Mouse (Mus musculus) limb, embryonic 14.5 days (tissue): ENCODE measurements around the gene Mras. TPM values are rescaled to one million over a fixed set of nuclear protein-coding genes. Genes with fewer than 3 reads are reported as not detected.
A peak's percentile ranks its signal among the peaks of the same experiment; 100 is the strongest.

Experiments
- ATAC-seq: fragments of 200-750 bp; cut with Nextera tagmentation; 2 replicates; pipeline ENCODE4 v1.8.0; 2017; ENCODE audit warnings: low read depth, moderate number of reproducible peaks, moderate TSS enrichment; ENCODE audit not compliant: low FRiP score
- DNase-seq: peaks from one replicate; pipeline ENCODE4 v3.0.0-alpha.2; 2015; ENCODE audit warnings: low spot score
- H3K27ac ChIP-seq: fragments of 300-500 bp; sonication (generic); replicated peaks from 2 replicates; pipeline ENCODE4 v1.5.1; 2014; ENCODE audit warnings: low read depth, mild to moderate bottlenecking, low read length, moderate library complexity, mixed read lengths
- H3K27me3 ChIP-seq: fragments of 300-500 bp; sonication (generic); 2 replicates; pipeline ENCODE4 v1.6.1; 2014; ENCODE audit warnings: low read length, mixed read lengths; ENCODE audit not compliant: control insufficient read depth, insufficient read depth
- H3K36me3 ChIP-seq: fragments of 300-500 bp; sonication (generic); 2 replicates; pipeline ENCODE4 v1.6.1; 2014; ENCODE audit warnings: mild to moderate bottlenecking, low read length, moderate library complexity, mixed read lengths; ENCODE audit not compliant: control insufficient read depth, insufficient read depth
- H3K4me1 ChIP-seq: fragments of 300-500 bp; sonication (generic); 2 replicates; pipeline ENCODE4 v1.6.1; 2014; ENCODE audit warnings: antibody characterized with exemption, low read length, mixed read lengths; ENCODE audit not compliant: control insufficient read depth, insufficient read depth
- H3K4me2 ChIP-seq: fragments of 300-500 bp; sonication (generic); replicated peaks from 2 replicates; pipeline ENCODE4 v1.6.1; 2014; ENCODE audit warnings: low read depth, mild to moderate bottlenecking, low read length, moderate library complexity; ENCODE audit not compliant: severe bottlenecking
- H3K4me3 ChIP-seq: fragments of 300-500 bp; sonication (generic); replicated peaks from 2 replicates; pipeline ENCODE4 v1.5.1; 2014; ENCODE audit warnings: low read length
- H3K9ac ChIP-seq: fragments of 300-500 bp; sonication (generic); 2 replicates; pipeline ENCODE4 v1.6.1; 2014; ENCODE audit warnings: mild to moderate bottlenecking, low read depth, low read length, moderate library complexity; ENCODE audit not compliant: severe bottlenecking
- H3K9me3 ChIP-seq: fragments of 300-500 bp; sonication (generic); 2 replicates; pipeline ENCODE4 v1.6.1; 2016; ENCODE audit warnings: low read length; ENCODE audit not compliant: control insufficient read depth
- POLR2A ChIP-seq: fragments of 200-500 bp; IDR thresholded peaks from 2 replicates; pipeline ENCODE4 v1.8.0; 2012; ENCODE audit warnings: inconsistent platforms, mild to moderate bottlenecking, moderate library complexity, borderline replicate concordance; ENCODE audit not compliant: insufficient read depth, insufficient read length; ENCODE audit errors: extremely low read depth
- WGBS: fragments of 180-500 bp; shearing (Covaris S2); extraction: QIAGEN DNeasy Blood & Tissue Kit; methylation state at CpG from one replicate; pipeline ENCODE4 v1.1.7; 2014; 5-methylcytosine and 5-hydroxymethylcytosine counted together
- polyA plus RNA-seq, 2 experiments: library from polyadenylated mRNA; depleted of rRNA in 1 of 2; stranded (reverse) in 1 of 2; unstranded in 1 of 2; fragments of >200 nt; fragmentation: Nextera tagmentation in 1 of 2; extraction: Ambion mirVana in 1 of 2; gene quantifications; 2 replicates each; pipeline versions ENCODE4 v1.2.1 to v1.2.3; 2012 to 2014

Gene Mras
- polyA plus RNA-seq, 2 experiments = 23.3 to 23.7 TPM

DNA sequence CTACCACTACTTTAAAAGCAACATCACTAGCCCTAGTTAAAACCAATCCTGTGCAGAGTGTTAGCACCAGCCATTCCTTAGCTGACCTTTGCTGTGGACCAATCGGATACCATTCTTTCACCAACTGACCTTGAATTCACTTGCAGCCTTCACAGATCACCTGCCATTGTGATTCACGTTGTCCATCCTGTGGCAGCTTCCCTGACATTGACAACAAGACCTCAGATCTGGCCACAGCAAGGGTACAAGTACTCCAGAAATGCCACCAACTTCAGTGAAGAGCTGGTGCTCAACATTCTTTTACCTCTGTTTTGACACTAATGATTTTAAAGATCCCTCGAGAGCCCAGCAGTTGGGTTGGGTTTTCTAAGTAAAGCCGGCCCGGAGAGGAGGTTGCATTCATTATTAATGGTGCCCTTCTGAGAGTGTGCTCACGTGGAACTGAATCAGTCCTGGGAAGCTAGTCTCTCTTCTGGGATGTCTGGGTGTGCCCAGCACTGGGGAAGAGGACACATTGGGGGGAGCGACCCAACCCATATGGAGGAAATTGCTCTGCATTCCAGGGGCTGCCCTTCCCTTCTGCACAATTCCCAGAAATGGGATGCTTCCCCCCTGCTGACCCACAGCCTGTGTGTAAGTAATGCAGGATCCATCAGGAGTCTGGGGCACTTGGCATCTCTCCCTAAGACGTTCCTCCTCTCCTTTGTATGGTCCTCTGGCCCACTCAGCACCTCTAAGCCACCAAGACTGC, 17.1 kb downstream of the Mras start:
- TF ChIP-seq POLR2A = no peak
- DNase-seq = no peak
- H3K9me3 ChIP-seq = no peaks in the 10 kb centered on the region
- no peak overlapping the region for H3K9ac ChIP-seq
- no peak overlapping the region for H3K4me3 ChIP-seq
- no peak overlapping the region for H3K27ac ChIP-seq
- WGBS = 78% methylated on average over 8 of the region's 8 CpGs
- H3K27me3 ChIP-seq = no peaks in the 10 kb centered on the region
- peaks cover 54% of the 10 kb centered on the region for H3K4me1 ChIP-seq
- H3K36me3 ChIP-seq = 0 out of 2 replicates have a peak, but pooled peaks cover 2% of the 10 kb centered on the region
- ATAC-seq = no peak
- H3K4me2 ChIP-seq = no peak overlapping the region

DNA sequence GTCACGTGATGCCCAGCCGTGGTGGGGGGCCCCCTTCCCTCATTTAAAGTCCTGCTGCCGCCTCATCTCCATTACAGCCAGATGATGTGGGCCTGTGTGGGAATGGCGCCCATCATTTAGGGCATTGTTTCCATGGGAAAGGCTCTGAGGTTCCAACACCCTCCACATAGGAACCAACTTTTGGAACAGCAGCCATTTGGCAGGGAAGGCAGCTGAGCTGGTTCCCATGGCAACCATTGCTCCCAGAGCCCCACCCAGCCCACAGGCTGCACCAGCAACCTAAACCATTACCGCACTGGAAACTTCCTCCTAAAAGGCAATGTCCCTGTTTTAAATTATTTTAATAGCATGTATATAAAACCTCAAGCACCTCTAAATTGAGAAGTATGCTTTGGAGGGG, 18.8 kb downstream of the Mras start:
- ATAC-seq = peak; percentile 71
- peak overlapping the region; percentile 52; the same call in 1 of the 2 replicates for H3K27ac ChIP-seq
- H3K4me1 ChIP-seq = peaks cover 36% of the 10 kb centered on the region

DNA sequence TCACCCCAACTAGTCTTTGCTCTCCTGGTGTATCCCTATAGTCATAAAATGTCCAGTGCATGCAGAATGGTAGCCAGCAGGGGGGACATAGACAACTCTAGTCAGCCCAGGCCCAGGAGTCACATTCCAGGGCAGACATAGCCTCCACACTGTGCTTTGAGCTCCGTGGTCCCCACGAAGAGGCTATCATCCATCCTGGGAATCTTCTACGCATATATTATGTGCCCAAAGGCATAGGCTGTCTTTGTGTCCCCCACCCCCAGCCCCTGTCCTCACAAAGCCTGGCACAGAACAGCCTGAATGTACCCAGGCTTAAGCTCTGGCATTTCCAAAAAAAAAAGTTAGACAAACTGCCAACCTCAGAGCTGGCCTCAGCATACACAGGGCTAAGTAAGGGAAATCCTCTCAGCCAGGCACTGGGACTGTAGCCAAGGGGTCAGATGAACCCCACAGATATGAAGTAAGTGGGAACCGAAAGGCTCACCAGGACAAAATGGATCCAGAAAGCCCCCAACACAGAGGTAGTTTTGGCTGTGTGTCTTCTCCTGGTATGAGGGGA, 19.8 kb downstream of the Mras start:
- Histone ChIP-seq H3K4me1 (peaks cover 31% of the 10 kb centered on the region), H3K9me3 (no peaks in the 10 kb centered on the region), H3K4me2 (no peak overlapping the region), H3K4me3 (no peak overlapping the region), H3K36me3 (0 out of 2 replicates have a peak, but pooled peaks cover 2% of the 10 kb centered on the region), H3K27ac (no peak overlapping the region), H3K27me3 (no peaks in the 10 kb centered on the region), H3K9ac (no peak overlapping the region)
- DNase-seq = no peak
- no peak for TF ChIP-seq POLR2A
- 68% methylated on average over 4 of the region's 4 CpGs for WGBS
- ATAC-seq = no peak

More for the DNA sequence above, 18.8 kb downstream of the Mras start:
- WGBS = 21% methylated on average over 5 of the region's 5 CpGs
- Histone ChIP-seq H3K4me2 (no peak overlapping the region; the same call in 1 of the 2 replicates), H3K9ac (no peak overlapping the region), H3K9me3 (no peaks in the 10 kb centered on the region), H3K27me3 (no peaks in the 10 kb centered on the region), H3K36me3 (0 out of 2 replicates have a peak, but pooled peaks cover 2% of the 10 kb centered on the region), H3K4me3 (no peak overlapping the region)
- peak; percentile 85 for DNase-seq
- TF ChIP-seq POLR2A = no peak

DNA sequence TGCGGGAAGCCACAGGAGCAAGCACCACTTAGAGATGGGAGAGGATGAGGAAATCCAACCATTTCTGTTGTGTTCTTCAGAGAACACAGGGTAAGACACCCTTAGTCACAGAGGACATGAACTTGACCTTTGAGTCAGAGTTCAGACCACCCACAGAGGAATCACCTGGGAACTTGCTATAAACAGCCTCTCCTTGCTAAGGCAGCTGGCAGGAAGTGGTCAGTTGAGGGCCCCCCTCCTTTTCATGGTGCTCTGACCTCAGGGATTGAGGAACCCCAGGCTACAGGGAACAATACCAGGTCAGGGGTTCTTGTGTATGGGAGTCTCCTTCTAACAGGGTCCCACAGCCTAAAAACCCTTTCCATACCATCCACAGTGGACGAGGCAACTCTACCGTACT, 20.4 kb downstream of the Mras start:
- Histone ChIP-seq H3K4me2 (no peak overlapping the region), H3K36me3 (0 out of 2 replicates have a peak, but pooled peaks cover 2% of the 10 kb centered on the region), H3K9ac (no peak overlapping the region), H3K27me3 (no peaks in the 10 kb centered on the region), H3K27ac (no peak overlapping the region), H3K4me1 (peaks cover 28% of the 10 kb centered on the region), H3K4me3 (no peak overlapping the region), H3K9me3 (no peaks in the 10 kb centered on the region)
- no peak for DNase-seq
- 86% methylated on average over 3 of the region's 3 CpGs for WGBS
- no peak for TF ChIP-seq POLR2A
- ATAC-seq = no peak

DNA sequence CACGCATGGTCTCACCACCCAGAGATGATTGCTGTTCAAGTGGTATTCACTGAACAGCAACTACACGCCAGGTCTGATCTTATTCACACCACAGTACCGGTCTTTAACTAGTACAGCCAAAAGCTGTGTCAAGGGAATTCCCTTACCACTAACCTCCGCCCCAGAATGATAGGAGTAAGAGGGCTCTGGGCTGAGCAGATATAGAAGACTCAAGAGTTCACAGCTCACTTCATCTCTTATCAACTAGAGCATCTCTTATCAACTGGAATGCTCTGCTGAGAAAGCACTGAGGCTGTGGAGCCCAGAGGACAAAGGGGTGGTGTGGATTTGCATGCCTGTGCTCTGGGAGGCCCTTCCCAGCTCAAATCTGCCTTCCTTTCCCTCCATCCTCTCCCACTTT, 25.4 kb downstream of the Mras start:
- ATAC-seq (no peak), DNase-seq (no peak)
- TF ChIP-seq POLR2A = no peak
- Histone ChIP-seq H3K9ac (no peak overlapping the region), H3K27me3 (no peaks in the 10 kb centered on the region), H3K36me3 (no peaks in the 10 kb centered on the region), H3K4me3 (no peak overlapping the region), H3K4me1 (peaks cover 1% of the 10 kb centered on the region), H3K9me3 (no peaks in the 10 kb centered on the region), H3K27ac (no peak overlapping the region), H3K4me2 (no peak overlapping the region)
- WGBS = 89% methylated on average over 4 of the region's 4 CpGs
